In the genomic region with DNA sequence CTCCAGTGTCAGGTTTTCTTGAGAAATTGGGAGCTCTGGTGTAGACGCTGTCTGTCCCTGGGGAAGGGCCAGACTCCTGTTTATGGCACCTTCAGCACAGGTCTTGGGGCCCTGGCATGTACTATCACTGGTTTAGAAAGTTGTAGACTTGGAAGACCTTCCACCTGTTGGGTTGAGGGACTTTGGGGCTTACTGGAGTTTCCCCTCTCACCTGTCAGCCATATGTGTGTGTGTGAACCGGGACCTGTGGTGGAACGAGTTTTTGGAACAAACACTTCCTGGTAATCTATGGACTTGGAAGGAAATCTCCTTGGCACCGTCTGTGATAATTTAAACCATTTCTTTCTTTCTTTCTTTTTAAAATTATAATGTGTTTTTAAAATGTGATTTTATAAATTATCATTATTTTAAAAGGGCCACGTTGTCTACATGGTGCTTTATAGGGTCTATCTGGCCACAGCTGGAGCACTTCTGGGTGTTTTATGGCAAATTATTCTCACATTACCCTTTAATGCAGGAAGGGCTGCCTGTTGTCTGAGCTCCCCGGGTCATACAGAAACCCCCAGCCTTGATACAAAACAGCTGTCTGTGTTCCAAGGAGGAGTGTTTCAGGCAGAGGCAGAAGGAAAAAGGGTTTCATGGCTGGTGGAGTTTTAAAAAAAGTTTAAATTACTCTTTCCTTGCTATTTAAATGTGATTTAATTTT, we compare ENCODE assay signal across 15 mouse cellular contexts.
DNase-seq lines count a peak whose midpoint lies in the region; ATAC-seq and TF ChIP-seq lines count a peak whose summit lies in the region.
"Had no signal": no experiment of that assay in that cellular context is flagged by ENCODE, and none has a peak within 500 bp of the region (broad histone marks: within the 10 kb centered on the region; RNA-seq: fewer than 3 reads in every experiment).

No protein-coding gene starts in this region.

- peak overlapping the region; percentile 18; the same call in 1 of the 2 replicates for H3K27ac ChIP-seq in forebrain, embryonic 11.5 days (ENCODE audit: low read depth, low read length)
- no peak overlapping the region for H3K27ac ChIP-seq in forebrain, embryonic 13.5 days
- H3K27ac ChIP-seq in embryonic facial prominence, embryonic 11.5 days (replicated peaks; ENCODE audit: low read depth, low read length) = peak overlapping the region; percentile 63; the same call in 1 of the 2 replicates
- H3K27ac ChIP-seq in limb, embryonic 14.5 days (replicated peaks; ENCODE audit: low read depth, low read length) = no peak overlapping the region
- no peak overlapping the region for H3K27ac ChIP-seq in gastrocnemius, adult 2 months
- H3K27ac ChIP-seq: heart, embryonic 13.5 days; liver, embryonic 13.5 days had no signal

- H3K4me2 ChIP-seq in forebrain, embryonic 11.5 days (ENCODE audit: low read depth, low read length, severe bottlenecking) = no peak overlapping the region
- H3K4me2 ChIP-seq in forebrain, embryonic 13.5 days = no peak overlapping the region
- no peak overlapping the region for H3K4me2 ChIP-seq in embryonic facial prominence, embryonic 11.5 days (ENCODE audit: low read depth, low read length)
- no peak overlapping the region for H3K4me2 ChIP-seq in limb, embryonic 14.5 days (replicated peaks; ENCODE audit: low read depth, low read length, severe bottlenecking)
- H3K4me2 ChIP-seq: heart, embryonic 13.5 days; liver, embryonic 13.5 days; midbrain, embryonic 11.5 days had no signal

- no peak for DNase-seq in forebrain, embryonic 11.5 days (ENCODE audit: low spot score)
- peak; percentile 29 for DNase-seq in kidney, postnatal 14 days
- DNase-seq in kidney, postnatal 36 days = no peak
- peak; percentile 90 for DNase-seq in embryonic facial prominence, embryonic 11.5 days (ENCODE audit: low spot score)
- DNase-seq in limb, embryonic 14.5 days (ENCODE audit: low spot score) = peak; percentile 73
- no peak for DNase-seq in urinary bladder, postnatal 14 days (ENCODE audit: low spot score)
- DNase-seq in gastrocnemius, adult 2 months = no peak
- DNase-seq: cerebellum, postnatal 14 days; liver, embryonic 13.5 days; right cerebral cortex, adult 18-20 months; thymus, postnatal 36 days had no signal

- intact Hi-C loops in gastrocnemius, adult 2 months (cut with DNase I) = no loop called here

- no peaks in the 10 kb centered on the region for H3K9me3 ChIP-seq in forebrain, embryonic 11.5 days (ENCODE audit: control insufficient read depth, low read length)
- H3K9me3 ChIP-seq in forebrain, embryonic 13.5 days (replicated peaks) = no peaks in the 10 kb centered on the region
- no peaks in the 10 kb centered on the region for H3K9me3 ChIP-seq in embryonic facial prominence, embryonic 11.5 days (replicated peaks; ENCODE audit: control insufficient read depth, low read length)
- no peaks in the 10 kb centered on the region for H3K9me3 ChIP-seq in limb, embryonic 14.5 days (ENCODE audit: control insufficient read depth, low read length)
- H3K9me3 ChIP-seq: heart, embryonic 13.5 days; liver, embryonic 13.5 days had no signal

- H3K27me3 ChIP-seq in forebrain, embryonic 11.5 days (ENCODE audit: control insufficient read depth, insufficient read depth, low read length) = no peaks in the 10 kb centered on the region
- no peaks in the 10 kb centered on the region for H3K27me3 ChIP-seq in forebrain, embryonic 13.5 days
- H3K27me3 ChIP-seq in embryonic facial prominence, embryonic 11.5 days (ENCODE audit: control insufficient read depth, insufficient read depth, low read length) = no peaks in the 10 kb centered on the region
- H3K27me3 ChIP-seq in limb, embryonic 14.5 days (ENCODE audit: control insufficient read depth, insufficient read depth, low read length) = no peaks in the 10 kb centered on the region

- ATAC-seq in forebrain, embryonic 11.5 days (replicated peaks; ENCODE audit: low FRiP score) = no peak
- ATAC-seq in forebrain, embryonic 13.5 days = no peak
- peak; percentile 79 for ATAC-seq in embryonic facial prominence, embryonic 11.5 days (replicated peaks; ENCODE audit: insufficient number of reproducible peaks, low FRiP score, low TSS enrichment, low read depth)
- peak; percentile 85 for ATAC-seq in limb, embryonic 14.5 days (ENCODE audit: low FRiP score, low read depth)
- ATAC-seq: intestine, postnatal 0 days had no signal

- no peak for TF ChIP-seq CTCF in gastrocnemius, adult 2 months (IDR thresholded peaks at IDR 0.05)

- WGBS in forebrain, embryonic 11.5 days = 44% methylated on average over 6 of the region's 6 CpGs
- 46% methylated on average over 6 of the region's 6 CpGs for WGBS in forebrain, embryonic 13.5 days
- WGBS in embryonic facial prominence, embryonic 11.5 days = 18% methylated on average over 6 of the region's 6 CpGs
- WGBS in limb, embryonic 14.5 days = 12% methylated on average over 6 of the region's 6 CpGs

- H3K9ac ChIP-seq in forebrain, embryonic 11.5 days (ENCODE audit: low read length) = no peak overlapping the region
- no peak overlapping the region for H3K9ac ChIP-seq in forebrain, embryonic 13.5 days
- no peak overlapping the region for H3K9ac ChIP-seq in embryonic facial prominence, embryonic 11.5 days (replicated peaks; ENCODE audit: low read length)
- H3K9ac ChIP-seq in limb, embryonic 14.5 days (ENCODE audit: low read depth, low read length, severe bottlenecking) = no peak overlapping the region
- H3K9ac ChIP-seq: heart, embryonic 13.5 days; liver, embryonic 13.5 days had no signal

- peaks cover 11% of the 10 kb centered on the region for H3K4me1 ChIP-seq in forebrain, embryonic 11.5 days (replicated peaks; ENCODE audit: control insufficient read depth, insufficient read depth, low read length)
- peaks cover 9% of the 10 kb centered on the region for H3K4me1 ChIP-seq in forebrain, embryonic 13.5 days
- H3K4me1 ChIP-seq in embryonic facial prominence, embryonic 11.5 days (ENCODE audit: control insufficient read depth, insufficient read depth, low read length) = peaks cover 10% of the 10 kb centered on the region
- H3K4me1 ChIP-seq in limb, embryonic 14.5 days (ENCODE audit: control insufficient read depth, insufficient read depth, low read length) = peaks cover 24% of the 10 kb centered on the region
- H3K4me1 ChIP-seq: liver, embryonic 13.5 days had no signal

- no peak overlapping the region for H3K4me3 ChIP-seq in forebrain, embryonic 11.5 days (ENCODE audit: low read depth, low read length)
- no peak overlapping the region for H3K4me3 ChIP-seq in forebrain, embryonic 13.5 days
- H3K4me3 ChIP-seq in embryonic facial prominence, embryonic 11.5 days (ENCODE audit: low read depth, low read length) = no peak overlapping the region
- H3K4me3 ChIP-seq in limb, embryonic 14.5 days (replicated peaks; ENCODE audit: low read length) = no peak overlapping the region
- no peak overlapping the region for H3K4me3 ChIP-seq in gastrocnemius, adult 2 months
- H3K4me3 ChIP-seq: heart, embryonic 13.5 days; liver, embryonic 13.5 days had no signal

- TF ChIP-seq POLR2A in limb, embryonic 14.5 days (IDR thresholded peaks at IDR 0.05; ENCODE audit: borderline replicate concordance, extremely low read depth, insufficient read depth, insufficient read length) = no peak

- H3K36me3 ChIP-seq in forebrain, embryonic 11.5 days (ENCODE audit: control insufficient read depth, insufficient read depth, low read length) = no peaks in the 10 kb centered on the region
- no peaks in the 10 kb centered on the region for H3K36me3 ChIP-seq in forebrain, embryonic 13.5 days (ENCODE audit: poor library complexity, severe bottlenecking)
- no peaks in the 10 kb centered on the region for H3K36me3 ChIP-seq in embryonic facial prominence, embryonic 11.5 days (replicated peaks; ENCODE audit: control insufficient read depth, insufficient read depth, low read depth, low read length)
- H3K36me3 ChIP-seq in limb, embryonic 14.5 days (ENCODE audit: control insufficient read depth, insufficient read depth, low read length) = no peaks in the 10 kb centered on the region
- H3K36me3 ChIP-seq: heart, embryonic 13.5 days; liver, embryonic 13.5 days had no signal

Comparison
In these comparisons a context has a peak if more than half of its experiments do, and no peak if none do; other contexts are left out.
1. DNase-seq: peak in kidney, postnatal 14 days (single experiment), embryonic facial prominence, embryonic 11.5 days (single experiment) and limb, embryonic 14.5 days (single experiment); none in forebrain, embryonic 11.5 days (single experiment), kidney, postnatal 36 days (0 of 2), urinary bladder, postnatal 14 days (single experiment) and gastrocnemius, adult 2 months (single experiment).
2. H3K27ac ChIP-seq: peak in forebrain, embryonic 11.5 days (single experiment) and embryonic facial prominence, embryonic 11.5 days (single experiment); none in forebrain, embryonic 13.5 days (single experiment), limb, embryonic 14.5 days (single experiment) and gastrocnemius, adult 2 months (single experiment).
3. ATAC-seq: peak in embryonic facial prominence, embryonic 11.5 days (single experiment) and limb, embryonic 14.5 days (single experiment); none in forebrain, embryonic 11.5 days (single experiment) and forebrain, embryonic 13.5 days (single experiment).